Mouse (Mus musculus) right cerebral cortex, postnatal 10 days (tissue): ENCODE results near the gene Hipk2.

Source experiments
- DNase-seq, 2 experiments: peaks; one replicate each; pipeline ENCODE4 v3.0.0; 2021; ENCODE audit warnings: low spot score in 2 of 2

The Hipk2 gene

GRCm38 (mm10) chr6:38755188-38755587 is 120.8 kb downstream of the Hipk2 start:
- DNase-seq: no peak

GRCm38 (mm10) chr6:38753729-38754128 is 122.2 kb downstream of the Hipk2 start:
- DNase-seq: no peak

GRCm38 (mm10) chr6:38753025-38753424 is 122.9 kb downstream of the Hipk2 start:
- no peak for DNase-seq

GRCm38 (mm10) chr6:38752495-38752894 is 123.5 kb downstream of the Hipk2 start:
- no peak for DNase-seq

- DNase-seq: no peak
Observed at GRCm38 (mm10) chr6:38748037-38748436, 127.9 kb downstream of the Hipk2 start.

GRCm38 (mm10) chr6:38743351-38743750 is 132.6 kb downstream of the Hipk2 start:
- no peak for DNase-seq

GRCm38 (mm10) chr6:38742441-38742840 is 133.5 kb downstream of the Hipk2 start:
- no peak for DNase-seq

- DNase-seq: no peak
Observed at GRCm38 (mm10) chr6:38741024-38741423, 134.9 kb downstream of the Hipk2 start.

GRCm38 (mm10) chr6:38739266-38739665 is 136.7 kb downstream of the Hipk2 start:
- no peak for DNase-seq

GRCm38 (mm10) chr6:38737763-38738162 is 138.2 kb downstream of the Hipk2 start:
- no peak for DNase-seq

GRCm38 (mm10) chr6:38736240-38736639 is 139.7 kb downstream of the Hipk2 start:
- DNase-seq: peak; percentile 79 to 89

GRCm38 (mm10) chr6:38732681-38733080 is 143.3 kb downstream of the Hipk2 start:
- DNase-seq: no peak

GRCm38 (mm10) chr6:38730169-38731146 is 145.5 kb downstream of the Hipk2 start:
- no peak for DNase-seq

GRCm38 (mm10) chr6:38725515-38725914 is 150.4 kb downstream of the Hipk2 start:
- DNase-seq: no peak

GRCm38 (mm10) chr6:38721361-38721760 is 154.6 kb downstream of the Hipk2 start:
- no peak for DNase-seq

- DNase-seq: no peak
Observed at GRCm38 (mm10) chr6:38719229-38719628, 156.7 kb downstream of the Hipk2 start.

GRCm38 (mm10) chr6:38718625-38719024 is 157.3 kb downstream of the Hipk2 start:
- DNase-seq: no peak

- DNase-seq: no peak
Observed at GRCm38 (mm10) chr6:38715881-38716280, 160.1 kb downstream of the Hipk2 start.

- no peak for DNase-seq
Observed at GRCm38 (mm10) chr6:38713957-38714898, 161.7 kb downstream of the Hipk2 start.

GRCm38 (mm10) chr6:38710449-38710848 is 165.5 kb downstream of the Hipk2 start:
- DNase-seq: no peak

GRCm38 (mm10) chr6:38704264-38704984 is 171.5 kb downstream of the Hipk2 start:
- no peak for DNase-seq

GRCm38 (mm10) chr6:38703526-38703925 is 172.4 kb downstream of the Hipk2 start:
- no peak for DNase-seq
